Mouse (Mus musculus): ENCODE results near the gene Shq1.

- no peak for TF ChIP-seq CTCF (IDR thresholded peaks at IDR 0.05; ENCODE audit: control insufficient read depth, insufficient read depth, insufficient replicate concordance, low read depth, low read length)
- TF ChIP-seq POLR2A (IDR thresholded peaks at IDR 0.05; ENCODE audit: control insufficient read depth, low read depth, low read length): no peak
These were observed 104.2 kb downstream of the Shq1 start for GRCm38 (mm10) chr6:100566774-100567173.

Measured in testis, adult 2 months (tissue).